Mouse (Mus musculus): ENCODE data around the gene Arpc3.

DNA sequence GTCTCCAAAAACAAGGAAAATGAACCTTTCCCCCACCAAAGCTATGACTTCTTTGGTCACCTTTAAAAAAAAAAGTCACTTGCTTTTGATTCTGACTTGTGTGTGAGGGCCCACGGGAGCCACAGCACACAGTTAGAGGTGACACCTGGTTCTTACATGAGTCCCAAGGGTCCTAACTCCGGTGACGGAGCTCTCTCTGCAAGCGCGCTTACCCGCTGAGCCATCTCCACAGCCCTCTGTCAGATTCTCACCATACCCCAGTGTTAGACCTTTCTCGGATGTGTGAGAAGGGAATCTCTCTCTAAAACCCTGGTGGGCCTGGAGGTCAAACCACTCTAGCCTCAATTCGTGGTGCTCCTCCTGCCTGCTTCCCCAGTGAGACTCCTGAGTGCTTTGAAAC is 5.8 kb downstream of the Arpc3 start:
- TF ChIP-seq CTCF (IDR thresholded peaks at IDR 0.05; ENCODE audit: insufficient read depth, low read length) (no peak), POLR2A (IDR thresholded peaks at IDR 0.05; ENCODE audit: borderline replicate concordance, extremely low read depth, low read depth, low read length) (no peak)

Measured in lung, adult 2 months (tissue).